Mouse (Mus musculus) lung, adult 10 weeks (tissue): ENCODE data around the gene Olfr315. TPM values are rescaled to one million over a fixed set of nuclear protein-coding genes. Genes with fewer than 3 reads are reported as not detected.

Experiments
- polyA plus RNA-seq: library from polyadenylated mRNA; stranded (reverse); fragments of 350-450 nt; fragmentation: Illumina TruSeq; extraction: RNeasy Lipid Tissue Mini Kit (QIAGEN cat#74804); gene quantifications from one replicate; pipeline ENCODE4 v1.2.3, GENCODE M21; 2014; ENCODE audit warnings: low read depth, low replicate concordance; ENCODE audit not compliant: insufficient read depth

Gene Olfr315
- not detected for polyA plus RNA-seq

DNA sequence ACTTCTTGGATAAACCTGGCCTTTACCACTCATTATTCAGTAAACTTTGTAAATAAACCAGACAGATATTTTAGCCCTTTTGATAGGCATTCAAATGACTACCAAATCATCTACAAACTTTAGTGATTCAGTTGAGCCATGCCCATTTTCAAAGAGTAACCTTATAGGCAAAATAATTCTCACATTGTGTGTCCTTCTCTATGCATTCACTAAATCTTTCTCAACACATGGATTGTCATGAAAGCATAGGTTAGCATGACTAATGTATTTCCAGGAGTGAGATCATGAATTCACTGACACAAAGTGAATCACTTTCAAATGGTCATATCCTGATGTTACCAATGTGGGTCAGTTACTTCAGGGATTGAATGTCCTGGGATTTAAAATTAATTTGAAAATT lies at the start of gene Olfr315:
Gene Olfr315, plus strand, starts transcription at position 301 of the 400 bp plus-strand sequence.

DNA sequence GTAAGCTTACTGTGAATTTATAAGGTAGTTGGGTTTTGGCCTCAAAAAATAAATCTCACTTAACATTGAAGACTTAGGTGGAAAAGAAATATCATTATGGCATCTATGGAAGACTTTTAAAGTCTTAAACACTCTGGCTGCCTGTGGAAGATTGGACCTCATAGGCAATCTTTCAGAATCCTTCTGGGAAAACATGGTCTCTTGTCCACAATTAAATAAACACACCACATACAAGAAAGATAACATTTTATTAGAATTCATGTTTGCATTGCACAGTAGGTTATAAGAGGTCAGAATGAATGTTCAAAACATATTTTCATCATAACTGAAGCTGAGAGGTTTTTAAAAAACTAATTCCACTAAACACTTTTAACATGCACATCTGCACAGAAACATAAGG lies 49.1 kb upstream of the Olfr315 start, which contains the start of gene Olfr318:
Gene Olfr318, minus strand, starts transcription at position 101 of the 400 bp plus-strand sequence.

DNA sequence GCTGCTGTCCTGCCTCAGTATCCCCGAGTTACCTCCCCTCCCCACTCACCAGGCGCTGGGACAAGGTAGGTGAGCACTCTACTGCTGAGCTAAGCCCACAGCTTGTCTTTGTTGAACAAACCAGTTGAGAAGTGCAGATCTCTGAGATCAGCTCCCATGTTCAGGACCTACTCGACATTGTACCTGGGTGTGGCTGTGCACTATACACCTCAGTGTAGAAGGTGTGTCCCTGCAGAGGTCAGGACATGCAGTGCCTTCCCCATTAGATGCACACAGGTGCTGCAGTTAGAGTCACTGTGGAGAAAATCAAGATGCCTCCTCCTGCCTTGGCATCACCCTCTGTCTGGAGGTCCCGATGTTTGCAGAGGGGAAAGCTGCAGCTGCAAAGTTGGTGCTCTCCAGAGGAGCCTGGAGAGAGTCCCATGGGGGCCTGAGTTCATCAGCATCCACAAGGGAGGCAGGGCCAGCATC lies 34.2 kb upstream of the Olfr315 start, which contains the start of gene Olfr317:
Gene Olfr317, minus strand, starts transcription at position 421 of the 471 bp plus-strand sequence.

DNA sequence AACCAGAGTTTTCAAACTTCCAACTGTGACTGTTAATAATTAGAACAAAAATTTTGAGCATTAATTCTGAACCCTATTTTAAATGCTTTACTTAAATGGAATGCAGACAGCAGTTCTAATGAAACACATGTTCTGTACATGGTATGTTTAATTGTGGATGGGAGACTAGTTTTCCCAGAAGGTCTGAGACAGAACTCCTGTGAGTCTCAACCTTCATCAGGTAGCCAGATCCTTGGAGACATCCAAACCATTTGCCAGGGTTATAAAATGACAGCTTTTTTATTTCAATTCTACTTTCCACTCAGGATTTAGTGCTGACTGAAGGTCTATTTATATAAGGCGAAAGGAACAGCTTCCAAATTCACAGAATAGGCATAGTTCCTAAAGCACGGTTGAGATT lies 20.6 kb upstream of the Olfr315 start, which contains the start of gene Olfr316:
Gene Olfr316, plus strand, starts transcription at position 301 of the 400 bp plus-strand sequence.

DNA sequence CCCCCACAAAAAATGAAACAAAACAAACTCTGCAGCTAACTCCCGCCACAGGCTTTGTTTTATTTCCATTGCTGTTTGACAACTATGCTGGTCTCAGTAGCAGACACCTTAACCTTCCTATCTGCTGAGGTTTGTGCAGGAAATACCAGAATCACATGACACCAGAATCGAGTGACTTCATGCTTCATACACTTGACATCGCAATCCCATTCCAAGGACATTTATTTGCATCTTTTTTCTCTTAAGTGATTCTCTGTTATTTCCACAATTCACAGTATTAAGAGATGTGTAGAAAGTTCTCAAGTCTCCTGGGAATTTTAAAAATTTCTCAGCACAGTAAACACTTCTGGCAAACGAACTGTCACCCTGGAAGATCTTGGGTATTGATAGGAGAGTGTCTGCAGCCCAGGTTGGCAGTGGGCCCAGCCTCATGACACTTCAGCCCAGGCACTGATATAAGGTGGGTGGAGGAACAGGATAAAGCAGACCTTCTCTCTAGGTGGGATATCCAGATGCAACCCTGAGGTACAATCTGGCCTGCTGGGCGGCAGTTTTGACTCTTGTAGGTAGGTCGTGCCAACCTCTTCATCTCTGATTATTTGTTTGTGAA lies 9.6 kb downstream of the Olfr315 start, which contains the start of gene Olfr314:
Gene Olfr314, plus strand, starts transcription at position 473 of the 610 bp plus-strand sequence.

DNA sequence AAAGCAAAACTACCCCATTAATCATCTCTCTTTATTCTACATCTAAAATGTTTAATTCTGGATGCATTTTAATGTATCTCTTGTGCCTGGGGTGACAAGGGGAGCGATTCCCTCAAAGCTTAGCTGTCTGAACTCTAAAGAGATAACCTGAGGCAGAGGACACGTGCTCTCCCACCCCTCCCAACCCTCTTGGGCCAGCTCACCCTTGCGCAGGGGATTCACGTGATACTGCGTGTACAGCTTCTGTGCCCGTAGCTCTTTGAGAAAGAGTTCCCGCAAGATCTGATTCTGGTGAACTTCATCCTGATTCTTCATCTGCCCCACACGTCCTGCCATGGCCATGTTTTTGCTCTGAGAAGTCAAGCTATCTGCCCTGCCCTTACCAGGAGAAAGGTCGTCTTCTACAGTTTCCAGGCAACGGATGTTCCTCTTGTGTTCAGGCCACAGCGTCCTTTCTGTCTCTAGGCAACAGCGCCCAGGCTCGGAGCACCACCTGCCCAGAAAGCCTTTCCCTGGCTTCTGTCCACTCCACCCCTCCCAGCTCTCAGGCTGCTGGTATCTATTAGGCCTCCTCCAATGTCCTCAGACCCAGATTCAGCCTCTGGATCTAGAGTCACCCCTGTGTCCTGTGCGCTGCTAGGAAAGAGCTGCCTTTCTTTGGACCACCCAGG lies 28.7 kb downstream of the Olfr315 start, which contains the start of gene Fam183b:
Gene Fam183b, minus strand, starts transcription at position 403 of the 671 bp plus-strand sequence.

DNA sequence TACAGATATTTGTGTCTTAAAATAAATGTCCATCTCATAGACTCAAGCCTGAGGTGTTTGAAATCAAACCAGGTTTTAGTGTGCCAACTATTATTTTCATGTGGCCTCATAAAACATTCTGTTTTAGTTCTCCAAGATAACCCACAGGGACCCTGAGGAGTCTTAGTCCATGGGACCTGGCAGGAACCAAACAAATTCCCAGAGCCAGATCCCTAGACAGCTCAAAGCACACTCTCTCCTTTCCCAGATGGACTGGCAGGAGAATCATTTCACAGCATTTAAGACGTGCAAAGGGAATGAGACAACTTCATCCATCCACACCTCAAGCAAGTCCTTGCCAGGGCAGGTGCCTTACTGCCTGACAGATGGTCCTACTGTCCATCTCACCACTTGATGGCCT lies 41.7 kb downstream of the Olfr315 start, which contains the start of gene Olfr313:
Gene Olfr313, plus strand, starts transcription at position 301 of the 400 bp plus-strand sequence.

DNA sequence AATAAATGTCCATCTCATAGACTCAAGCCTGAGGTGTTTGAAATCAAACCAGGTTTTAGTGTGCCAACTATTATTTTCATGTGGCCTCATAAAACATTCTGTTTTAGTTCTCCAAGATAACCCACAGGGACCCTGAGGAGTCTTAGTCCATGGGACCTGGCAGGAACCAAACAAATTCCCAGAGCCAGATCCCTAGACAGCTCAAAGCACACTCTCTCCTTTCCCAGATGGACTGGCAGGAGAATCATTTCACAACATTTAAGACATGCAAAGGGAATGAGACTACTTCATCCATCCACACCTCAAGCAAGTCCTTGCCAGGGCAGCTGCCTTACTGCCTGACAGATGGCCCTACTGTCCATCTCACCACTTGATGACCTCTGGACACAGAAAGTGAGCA lies 55.9 kb downstream of the Olfr315 start, which contains the start of gene Olfr312:
Gene Olfr312, plus strand, starts transcription at position 301 of the 400 bp plus-strand sequence.

Other genes starting within 250 kb of the Olfr315 start
- not detected for gene Olfr330, start 238.4 kb upstream of the Olfr315 start, polyA plus RNA-seq
- not detected for gene Olfr329-ps, start 226.8 kb upstream of the Olfr315 start, polyA plus RNA-seq
- not detected for gene Olfr328, start 217.6 kb upstream of the Olfr315 start, polyA plus RNA-seq
- gene Olfr224, start 202.6 kb upstream of the Olfr315 start, polyA plus RNA-seq, result not detected
- gene Olfr325, start 195.5 kb upstream of the Olfr315 start, polyA plus RNA-seq, result not detected
- gene Olfr324, start 178.1 kb upstream of the Olfr315 start, polyA plus RNA-seq, result not detected
- not detected for gene 2210407C18Rik, start 157.1 kb upstream of the Olfr315 start, polyA plus RNA-seq
- gene Olfr323, start 142.7 kb upstream of the Olfr315 start, polyA plus RNA-seq, result not detected
- gene Trim58, start 132.7 kb upstream of the Olfr315 start, polyA plus RNA-seq, result not detected
- not detected for gene Olfr322, start 114.4 kb upstream of the Olfr315 start, polyA plus RNA-seq
- not detected for gene Olfr320, start 92.1 kb upstream of the Olfr315 start, polyA plus RNA-seq
- not detected for gene Olfr319, start 74.0 kb upstream of the Olfr315 start, polyA plus RNA-seq
- not detected for gene Olfr318, start 49.2 kb upstream of the Olfr315 start, polyA plus RNA-seq
- not detected for gene Olfr317, start 34.0 kb upstream of the Olfr315 start, polyA plus RNA-seq
- gene Olfr316, start 20.5 kb upstream of the Olfr315 start, polyA plus RNA-seq, result not detected
- not detected for gene Olfr314, start 9.8 kb downstream of the Olfr315 start, polyA plus RNA-seq
- gene Fam183b, start 28.8 kb downstream of the Olfr315 start, polyA plus RNA-seq, result 84.0 TPM
- gene Olfr313, start 41.8 kb downstream of the Olfr315 start, polyA plus RNA-seq, result not detected
- gene Olfr312, start 56.0 kb downstream of the Olfr315 start, polyA plus RNA-seq, result not detected
- not detected for gene Olfr311, start 66.1 kb downstream of the Olfr315 start, polyA plus RNA-seq
- 3.1 TPM for gene Gm12258, start 74.0 kb downstream of the Olfr315 start, polyA plus RNA-seq
- 1.4 TPM for gene 2810021J22Rik, start 94.0 kb downstream of the Olfr315 start, polyA plus RNA-seq
- gene Zfp39, start 131.0 kb downstream of the Olfr315 start, polyA plus RNA-seq, result 2.5 TPM
- not detected for gene Btnl10, start 144.7 kb downstream of the Olfr315 start, polyA plus RNA-seq
- 90.0 TPM for gene Rnf187, start 165.7 kb downstream of the Olfr315 start, polyA plus RNA-seq
- gene Hist3h2ba, start 175.7 kb downstream of the Olfr315 start, polyA plus RNA-seq, result 3.0 TPM
- 17.1 TPM for gene Hist3h2a, start 181.5 kb downstream of the Olfr315 start, polyA plus RNA-seq
- 0.25 TPM for gene Trim17, start 181.5 kb downstream of the Olfr315 start, polyA plus RNA-seq
- 15.2 TPM for gene Trim11, start 204.9 kb downstream of the Olfr315 start, polyA plus RNA-seq